11 mouse cellular contexts compared by ENCODE assay signal in the genomic region with DNA sequence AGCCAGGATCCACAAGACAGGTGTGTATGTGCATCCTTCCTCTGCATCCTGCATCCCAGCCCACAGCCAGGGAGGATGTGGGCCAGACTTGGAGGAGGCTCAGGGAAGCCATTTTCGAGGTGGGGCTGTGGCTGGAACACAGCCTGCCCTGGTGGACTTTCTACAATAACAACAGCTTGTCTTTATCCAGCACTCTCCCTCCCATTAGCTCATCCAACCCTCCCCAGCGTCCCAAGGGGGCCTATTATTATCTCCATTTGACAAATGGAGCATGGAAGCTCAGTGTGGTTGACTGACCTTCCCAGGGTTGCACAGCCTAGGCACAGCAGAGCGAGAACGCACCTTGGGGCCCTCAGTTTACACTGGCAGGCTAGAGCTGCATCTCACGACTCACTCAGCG. TPM values are rescaled to one million over a fixed set of nuclear protein-coding genes. Genes with fewer than 3 reads are reported as not detected.
DNase-seq lines count a peak whose midpoint lies in the region; TF ChIP-seq lines count a peak whose summit lies in the region.
"Had no signal": no experiment of that assay in that cellular context is flagged by ENCODE, and none has a peak within 500 bp of the region (broad histone marks: within the 10 kb centered on the region; RNA-seq: fewer than 3 reads in every experiment).

No protein-coding gene starts in this region.

- 0 out of 2 replicates have a peak, but pooled peaks have one; percentile 35 for TF ChIP-seq EP300 in heart, adult 2 months (IDR thresholded peaks at IDR 0.05; ENCODE audit: insufficient read depth, low read depth, low read length)

- no peaks in the 10 kb centered on the region for H3K36me3 ChIP-seq in heart, adult 2 months (ENCODE audit: control insufficient read depth, insufficient read depth, low read length)
- no peaks in the 10 kb centered on the region for H3K36me3 ChIP-seq in myocyte (ENCODE audit: control insufficient read depth, insufficient read depth)
- H3K36me3 ChIP-seq: forebrain, embryonic 12.5 days had no signal

- TF ChIP-seq CTCF in heart, adult 2 months (IDR thresholded peaks at IDR 0.05): no peak

- no peak overlapping the region for H3K9ac ChIP-seq in heart, adult 2 months (ENCODE audit: low read depth, low read length)
- H3K9ac ChIP-seq: forebrain, embryonic 12.5 days had no signal

- no peak overlapping the region for H3K4me3 ChIP-seq in heart, adult 2 months
- no peak overlapping the region for H3K4me3 ChIP-seq in myocyte
- H3K4me3 ChIP-seq: forebrain, embryonic 12.5 days had no signal

- H3K4me2 ChIP-seq in myocyte (ENCODE audit: low read depth): peak overlapping the region; percentile 71
- H3K4me2 ChIP-seq: forebrain, embryonic 12.5 days had no signal

- no peaks in the 10 kb centered on the region for H3K27me3 ChIP-seq in heart, adult 2 months (ENCODE audit: control insufficient read depth, insufficient read depth, low read length)
- no peaks in the 10 kb centered on the region for H3K27me3 ChIP-seq in myocyte (ENCODE audit: control insufficient read depth, insufficient read depth, insufficient read length)

- intact Hi-C loops in heart, adult 2 months (cut with DNase I): no loop called here

- TF ChIP-seq POLR2A in heart, adult 2 months (IDR thresholded peaks at IDR 0.05; ENCODE audit: insufficient read depth, low read depth, low read length): no peak
- TF ChIP-seq POLR2A in myocyte (IDR thresholded peaks at IDR 0.05; ENCODE audit: insufficient read length, low read depth): no peak

- H3ac ChIP-seq in myocyte (ENCODE audit: control insufficient read depth, insufficient read length): no peak overlapping the region

- H3K27ac ChIP-seq in heart, adult 2 months: no peak overlapping the region
- H3K27ac ChIP-seq: forebrain, embryonic 12.5 days; macrophage had no signal

- H3K4me1 ChIP-seq in heart, adult 2 months (ENCODE audit: control insufficient read depth, insufficient read depth, low read length): peaks cover 25% of the 10 kb centered on the region

- WGBS in heart, adult 2 months: 23% methylated on average over 6 of the region's 6 CpGs

- DNase-seq in kidney, postnatal 4 days: peak; percentile 52 to 68
- DNase-seq in kidney, adult 8-10 months: no peak
- peak; percentile 74 for DNase-seq in NIH3T3 (ENCODE audit: low read depth)
- peak; percentile 59 to 65 for DNase-seq in heart, adult 2 months
- DNase-seq in B cell, adult 2 months: no peak
- DNase-seq in layer of hippocampus, adult 18-20 months (ENCODE audit: low spot score in 2 of 2): no peak
- DNase-seq: right cerebral cortex, postnatal 25 days; thymus, postnatal 4 days had no signal

- H3K79me2 ChIP-seq in heart, adult 2 months (replicated peaks; ENCODE audit: control insufficient read depth, insufficient read depth, low read length): no peaks in the 10 kb centered on the region
- H3K79me2 ChIP-seq in myocyte (ENCODE audit: control insufficient read depth, insufficient read depth): no peaks in the 10 kb centered on the region

TF ChIP-seq in myocyte, 11 proteins besides CTCF, POLR2A, EP300 and RAD21:
- TF ChIP-seq MYOD1 (IDR thresholded peaks at IDR 0.05; ENCODE audit: control insufficient read depth in 1 of 3, insufficient read length in 2 of 3, low read depth in 2 of 3) (no peak), MYOG (IDR thresholded peaks at IDR 0.05; ENCODE audit: control insufficient read depth in 1 of 3, insufficient read depth in 1 of 3, insufficient read length in 2 of 3, low read depth in 2 of 3) (no peak), E2F4 (IDR thresholded peaks at IDR 0.05; ENCODE audit: insufficient read depth) (no peak), CEBPB (IDR thresholded peaks at IDR 0.05; ENCODE audit: insufficient read depth, poor library complexity, severe bottlenecking) (no peak), POLR2AphosphoS2 (IDR thresholded peaks at IDR 0.05; ENCODE audit: insufficient read length, low read depth) (no peak)
TF ChIP-seq in myocyte: peak in this region for 0.

RNA-seq across cellular contexts. Expression of a gene that starts 0.5 kb away (rescaled TPM):
- total RNA-seq in heart, adult 2 months (2021): 1 to 10 TPM; 3.2 to 3.7 TPM
- 3.8 and 4.4 TPM in 2 replicates for polyA plus RNA-seq in heart, adult 2 months (2012; rRNA removed)
- 25.4 TPM for polyA plus RNA-seq in myocyte (2012; fragmentation: generic; extraction: Trizol)
- total RNA-seq in layer of hippocampus, adult 18-20 months (2021): 1 to 10 TPM; 6.4 to 7.5 TPM

RNA-seq across cellular contexts. Expression of a gene that starts 26.7 kb away (rescaled TPM):
- 10 to 100 TPM; 17.7 to 17.9 TPM for total RNA-seq in heart, adult 2 months (2021)
- 8.7 and 18.8 TPM in 2 replicates for polyA plus RNA-seq in heart, adult 2 months (2012; rRNA removed)
- 51.1 TPM for polyA plus RNA-seq in myocyte (2012; fragmentation: generic; extraction: Trizol)
- total RNA-seq in layer of hippocampus, adult 18-20 months (2021): under 1 TPM; 0.99 TPM

Comparison
In these comparisons a context has a peak if more than half of its experiments do, and no peak if none do; other contexts are left out.
1. DNase-seq: peak in kidney, postnatal 4 days (2 of 2), NIH3T3 (single experiment) and heart, adult 2 months (2 of 2); none in kidney, adult 8-10 months (0 of 2), B cell, adult 2 months (0 of 2) and layer of hippocampus, adult 18-20 months (0 of 2).
2. RNA of a gene that starts 26.7 kb away (total RNA-seq): 17.7 to 17.9 TPM in heart, adult 2 months; 0.99 TPM in layer of hippocampus, adult 18-20 months; every median in the first group is over 4 times any median in the second.